Mouse (Mus musculus): ENCODE data around the gene Rhbg. TPM values are rescaled to one million over a fixed set of nuclear protein-coding genes. Genes with fewer than 3 reads are reported as not detected.

The Rhbg gene
- total and polyA plus RNA-seq, 3 experiments: not detected

DNA sequence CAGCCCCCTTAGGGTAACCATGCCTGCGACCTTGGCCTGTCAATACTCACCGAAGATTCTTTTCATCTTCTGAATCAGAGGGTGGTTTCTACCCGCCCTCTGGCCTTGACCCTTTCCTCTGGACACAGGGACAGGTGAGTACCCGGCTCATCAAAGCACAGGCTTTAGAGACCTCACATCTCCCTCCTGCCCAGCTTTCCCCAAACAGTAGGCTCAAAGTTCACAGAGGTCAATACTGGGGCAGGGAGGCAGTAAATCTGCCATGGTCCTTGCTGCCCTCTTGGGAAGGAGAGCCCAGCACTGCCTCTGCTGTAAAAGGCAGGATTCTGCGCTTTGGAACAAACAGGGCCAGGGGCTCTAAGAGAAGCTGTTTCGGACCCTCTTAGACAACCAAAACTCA is 1.8 kb downstream of the Rhbg start:
- no peak overlapping the region for H3K4me3 ChIP-seq (ENCODE audit: control insufficient read depth in 1 of 2, insufficient read depth in 1 of 2, low read depth in 2 of 2, low read length in 2 of 2)
- no peaks in the 10 kb centered on the region for H3K9me3 ChIP-seq (replicated peaks; ENCODE audit: insufficient read depth, low read length)
- no peak for DNase-seq (ENCODE audit: low read depth, low spot score)
- H3K27me3 ChIP-seq (ENCODE audit: control insufficient read depth in 1 of 2, insufficient read depth in 2 of 2, low read length in 2 of 2): peaks cover 48 to 49% of the 10 kb centered on the region in 2 experiments
- no peaks in the 10 kb centered on the region for H3K36me3 ChIP-seq (ENCODE audit: control insufficient read depth in 1 of 2, insufficient read depth in 2 of 2, low read length in 2 of 2)
- no peak overlapping the region for H3K9ac ChIP-seq (ENCODE audit: control insufficient read depth, low read depth, low read length, poor library complexity, severe bottlenecking)
- no peaks in the 10 kb centered on the region for H3K4me1 ChIP-seq (ENCODE audit: control insufficient read depth in 1 of 2, insufficient read depth in 2 of 2, low read length in 2 of 2)
- no peak overlapping the region for H3K27ac ChIP-seq (ENCODE audit: control insufficient read depth, low read depth, low read length)
- no peak for TF ChIP-seq ZKSCAN1 (IDR thresholded peaks at IDR 0.05; ENCODE audit: low read depth, low read length)
- TF ChIP-seq JUND (IDR thresholded peaks at IDR 0.05; ENCODE audit: low read depth, low read length): no peak
- TF ChIP-seq ZNF384 (IDR thresholded peaks at IDR 0.05; ENCODE audit: low read depth, low read length): no peak
- no peak for TF ChIP-seq MXI1 (IDR thresholded peaks at IDR 0.05; ENCODE audit: low read depth, low read length)
- TF ChIP-seq CHD1 (IDR thresholded peaks at IDR 0.05; ENCODE audit: low read depth, low read length): no peak
- no peak for TF ChIP-seq MAX (IDR thresholded peaks at IDR 0.05; ENCODE audit: low read length)
- TF ChIP-seq POLR2AphosphoS5 (IDR thresholded peaks at IDR 0.05; ENCODE audit: borderline replicate concordance, low read depth, low read length): no peak
- no peak for TF ChIP-seq MAFK (IDR thresholded peaks at IDR 0.05; ENCODE audit: borderline replicate concordance, low read depth, low read length)
- no peak for TF ChIP-seq ZMIZ1 (IDR thresholded peaks at IDR 0.05; ENCODE audit: low read depth, low read length)
- TF ChIP-seq POLR2AphosphoS2 (IDR thresholded peaks at IDR 0.05; ENCODE audit: low read length): no peak
- no peak for TF ChIP-seq USF1 (IDR thresholded peaks at IDR 0.05; ENCODE audit: low read depth, low read length)
- TF ChIP-seq BHLHE40 (IDR thresholded peaks at IDR 0.05; ENCODE audit: borderline replicate concordance, low read depth, low read length): no peak
- TF ChIP-seq GABPA (IDR thresholded peaks at IDR 0.05; ENCODE audit: low read depth, low read length): no peak
- TF ChIP-seq MEF2A (IDR thresholded peaks at IDR 0.05; ENCODE audit: extremely low read depth, insufficient replicate concordance, low read depth, low read length, poor library complexity, severe bottlenecking): no peak
- no peak for TF ChIP-seq GATA1 (IDR thresholded peaks at IDR 0.05; ENCODE audit: low read depth, low read length)
- no peak for TF ChIP-seq E2F4 (IDR thresholded peaks at IDR 0.05; ENCODE audit: borderline replicate concordance, low read depth, low read length)
- no peak for TF ChIP-seq RAD21 (IDR thresholded peaks at IDR 0.05; ENCODE audit: low read depth, low read length)
- no peak for TF ChIP-seq TAL1 (IDR thresholded peaks at IDR 0.05; ENCODE audit: low read length)
- no peaks in the 10 kb centered on the region for H3K79me2 ChIP-seq (ENCODE audit: control insufficient read depth, insufficient read depth, low read length, poor library complexity)

DNA sequence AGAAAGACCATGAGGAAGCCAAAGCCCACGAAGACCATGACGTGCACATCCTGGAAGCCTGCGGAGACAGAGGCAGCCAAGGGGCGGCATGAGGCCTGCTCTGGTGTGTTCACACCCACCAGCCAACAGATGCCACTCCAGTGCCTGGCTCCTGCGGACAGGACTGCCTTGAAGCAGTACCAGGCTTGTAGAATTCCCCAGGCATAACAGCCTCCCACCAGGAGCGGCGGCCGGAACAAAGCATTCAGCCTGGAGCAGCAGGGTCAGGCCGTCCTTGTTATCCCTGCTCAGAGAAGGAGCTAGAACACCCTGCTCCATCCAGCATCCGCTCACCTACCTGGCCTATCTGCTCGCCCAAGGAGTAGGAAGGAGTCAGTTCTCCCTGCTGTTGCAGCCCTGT is 6.1 kb downstream of the Rhbg start:
- no peak for DNase-seq (ENCODE audit: low read depth, low spot score)
- H3K27me3 ChIP-seq (ENCODE audit: control insufficient read depth in 1 of 2, insufficient read depth in 2 of 2, low read length in 2 of 2): peaks cover 22 to 26% of the 10 kb centered on the region in 2 experiments
- no peak overlapping the region for H3K4me3 ChIP-seq (ENCODE audit: control insufficient read depth in 1 of 2, insufficient read depth in 1 of 2, low read depth in 2 of 2, low read length in 2 of 2)
- H3K36me3 ChIP-seq (ENCODE audit: control insufficient read depth in 1 of 2, insufficient read depth in 2 of 2, low read length in 2 of 2): no peaks in the 10 kb centered on the region
- TF ChIP-seq TAL1 (IDR thresholded peaks at IDR 0.05; ENCODE audit: low read length): no peak
- no peak for TF ChIP-seq ZNF384 (IDR thresholded peaks at IDR 0.05; ENCODE audit: low read depth, low read length)
- TF ChIP-seq POLR2AphosphoS5 (IDR thresholded peaks at IDR 0.05; ENCODE audit: borderline replicate concordance, low read depth, low read length): no peak
- H3K79me2 ChIP-seq (ENCODE audit: control insufficient read depth, insufficient read depth, low read length, poor library complexity): no peaks in the 10 kb centered on the region
- H3K9me3 ChIP-seq (replicated peaks; ENCODE audit: insufficient read depth, low read length): no peaks in the 10 kb centered on the region
- H3K27ac ChIP-seq (ENCODE audit: control insufficient read depth, low read depth, low read length): no peak overlapping the region
- H3K9ac ChIP-seq (ENCODE audit: control insufficient read depth, low read depth, low read length, poor library complexity, severe bottlenecking): no peak overlapping the region
- H3K4me1 ChIP-seq (ENCODE audit: control insufficient read depth in 1 of 2, insufficient read depth in 2 of 2, low read length in 2 of 2): peaks cover 0 to 4% of the 10 kb centered on the region in 2 experiments; a peak in 1 of 4 replicates

Measured in MEL (cell line).